Mouse (Mus musculus) heart, embryonic 14.5 days (tissue): ENCODE measurements around the gene Abca4. TPM values are rescaled to one million over a fixed set of nuclear protein-coding genes. Genes with fewer than 3 reads are reported as not detected.
A peak's percentile ranks its signal among the peaks of the same experiment; 100 is the strongest.
"Not testable (repeated sequence)": the region's sequence is repeated elsewhere in the genome, so short reads cannot be mapped to it uniquely, and the experiment has no call there.

Experiments
- ATAC-seq: fragments of 200-750 bp; cut with Nextera tagmentation; 2 replicates; pipeline ENCODE4 v1.8.0; 2017; ENCODE audit warnings: low read depth, moderate TSS enrichment; ENCODE audit not compliant: insufficient number of reproducible peaks, insufficient read depth, low FRiP score
- H3K27ac ChIP-seq, 2 experiments: fragments of 200-500 bp in 1 of 2; fragments of 300-500 bp in 1 of 2; sonication (generic) in 1 of 2; replicated peaks in 1 of 2; 2 replicates each; pipeline ENCODE4 v1.5.1; 2012 to 2014; ENCODE audit warnings: low read depth in 2 of 2, low read length in 2 of 2, control low read depth in 1 of 2, mild to moderate bottlenecking in 1 of 2, mixed read lengths in 1 of 2; ENCODE audit not compliant: control insufficient read depth in 1 of 2, insufficient read depth in 1 of 2
- H3K27me3 ChIP-seq: fragments of 300-500 bp; sonication (generic); 2 replicates; pipeline ENCODE4 v1.6.1; 2014; ENCODE audit warnings: mild to moderate bottlenecking, low read length, control low read depth; ENCODE audit not compliant: control insufficient read depth, insufficient read depth
- H3K36me3 ChIP-seq: fragments of 300-500 bp; sonication (generic); 2 replicates; pipeline ENCODE4 v1.6.1; 2014; ENCODE audit warnings: mild to moderate bottlenecking, control low read depth, low read length, mixed read lengths; ENCODE audit not compliant: control insufficient read depth, insufficient read depth
- H3K4me1 ChIP-seq, 2 experiments: fragments of 200-500 bp in 1 of 2; fragments of 300-500 bp in 1 of 2; sonication (generic) in 1 of 2; 2 replicates each; pipeline ENCODE4 v1.6.1; 2012 to 2014; ENCODE audit warnings: low read length in 2 of 2, control low read depth in 1 of 2, mixed read lengths in 1 of 2; ENCODE audit not compliant: control insufficient read depth in 2 of 2, insufficient read depth in 2 of 2
- H3K4me2 ChIP-seq: fragments of 300-500 bp; sonication (generic); 2 replicates; pipeline ENCODE4 v1.6.1; 2014; ENCODE audit warnings: mild to moderate bottlenecking, low read length
- H3K4me3 ChIP-seq, 2 experiments: fragments of 200-500 bp in 1 of 2; fragments of 300-500 bp in 1 of 2; sonication (generic) in 1 of 2; 2 replicates each; pipeline ENCODE4 v1.5.1; 2012 to 2014; ENCODE audit warnings: low read length in 2 of 2, mild to moderate bottlenecking in 2 of 2, control low read depth in 1 of 2, low read depth in 1 of 2, moderate library complexity in 1 of 2; ENCODE audit not compliant: control insufficient read depth in 1 of 2, insufficient read depth in 1 of 2
- H3K9ac ChIP-seq: fragments of 300-500 bp; sonication (generic); 2 replicates; pipeline ENCODE4 v1.6.1; 2014; ENCODE audit warnings: mild to moderate bottlenecking, low read length
- H3K9me3 ChIP-seq: fragments of 300-500 bp; sonication (generic); 2 replicates; pipeline ENCODE4 v1.6.1; 2016; ENCODE audit warnings: low read length, control low read depth; ENCODE audit not compliant: control insufficient read depth
- WGBS: fragments of 180-500 bp; shearing (Covaris S2); extraction: QIAGEN DNeasy Blood & Tissue Kit; methylation state at CpG from one replicate; pipeline ENCODE4 v1.1.7; 2014; 5-methylcytosine and 5-hydroxymethylcytosine counted together
- polyA plus RNA-seq: library from polyadenylated mRNA; unstranded; fragments of >200 nt; fragmentation: Nextera tagmentation; extraction: Ambion mirVana; gene quantifications from 2 replicates; pipeline ENCODE4 v1.2.1, GENCODE M21; 2014

The Abca4 gene
- polyA plus RNA-seq, 1 experiment from 2014 or later, result 3.9 TPM

GRCm38 (mm10) chr3:122221240-122222036 is 177.2 kb downstream of the Abca4 start:
- 80% methylated on average over 3 of the region's 3 CpGs for WGBS
- H3K4me2 ChIP-seq, result no peak overlapping the region
- no peak for ATAC-seq

GRCm38 (mm10) chr3:122226972-122227371 is 182.7 kb downstream of the Abca4 start:
- H3K9ac ChIP-seq, H3K4me3 ChIP-seq, H3K27ac ChIP-seq, H3K4me1 ChIP-seq, ATAC-seq, H3K36me3 ChIP-seq, H3K27me3 ChIP-seq, H3K9me3 ChIP-seq: not testable (repeated sequence)
- H3K4me2 ChIP-seq, result peak overlapping the region; percentile 44
- WGBS, result 22% methylated on average over 6 of the region's 6 CpGs

More at GRCm38 (mm10) chr3:122221240-122222036, 177.2 kb downstream of the Abca4 start:
- no peak overlapping the region for H3K4me3 ChIP-seq
- H3K27ac ChIP-seq, result no peak overlapping the region
- H3K9ac ChIP-seq, result no peak overlapping the region
- H3K9me3 ChIP-seq, result no peaks in the 10 kb centered on the region
- H3K27me3 ChIP-seq, result no peaks in the 10 kb centered on the region
- 0 out of 4 replicates have a peak, but pooled peaks cover 0 to under 1% of the 10 kb centered on the region in 2 experiments for H3K4me1 ChIP-seq
- no peaks in the 10 kb centered on the region for H3K36me3 ChIP-seq

Other genes starting within 250 kb of the Abca4 start
- gene Abcd3, start 229.1 kb upstream of the Abca4 start, polyA plus RNA-seq, result 47.3 and 49.5 TPM in 2 replicates
- 65.1 and 68.4 TPM in 2 replicates for gene Arhgap29, start 91.9 kb upstream of the Abca4 start, polyA plus RNA-seq
- 60.0 and 69.3 TPM in 2 replicates for gene Gclm, start 201.1 kb downstream of the Abca4 start, polyA plus RNA-seq
- gene Dnttip2, start 229.9 kb downstream of the Abca4 start, polyA plus RNA-seq, result 41.1 and 42.9 TPM in 2 replicates
- 2.7 and 2.8 TPM in 2 replicates for gene Bcar3, start 249.7 kb downstream of the Abca4 start, polyA plus RNA-seq